Mouse (Mus musculus) effector memory CD4-positive, alpha-beta T cell, adult 7 months (primary cell): ENCODE results near the gene Rfx8. TPM values are rescaled to one million over a fixed set of nuclear protein-coding genes. Genes with fewer than 3 reads are reported as not detected.

Experiments used
- polyA plus RNA-seq: library from polyadenylated mRNA; unstranded; fragments of 100-300 nt; shearing (Covaris generic); gene quantifications from one replicate; pipeline ENCODE4 v1.2.1, GENCODE M21; 2017

Rfx8 gene
- not detected for polyA plus RNA-seq

DNA sequence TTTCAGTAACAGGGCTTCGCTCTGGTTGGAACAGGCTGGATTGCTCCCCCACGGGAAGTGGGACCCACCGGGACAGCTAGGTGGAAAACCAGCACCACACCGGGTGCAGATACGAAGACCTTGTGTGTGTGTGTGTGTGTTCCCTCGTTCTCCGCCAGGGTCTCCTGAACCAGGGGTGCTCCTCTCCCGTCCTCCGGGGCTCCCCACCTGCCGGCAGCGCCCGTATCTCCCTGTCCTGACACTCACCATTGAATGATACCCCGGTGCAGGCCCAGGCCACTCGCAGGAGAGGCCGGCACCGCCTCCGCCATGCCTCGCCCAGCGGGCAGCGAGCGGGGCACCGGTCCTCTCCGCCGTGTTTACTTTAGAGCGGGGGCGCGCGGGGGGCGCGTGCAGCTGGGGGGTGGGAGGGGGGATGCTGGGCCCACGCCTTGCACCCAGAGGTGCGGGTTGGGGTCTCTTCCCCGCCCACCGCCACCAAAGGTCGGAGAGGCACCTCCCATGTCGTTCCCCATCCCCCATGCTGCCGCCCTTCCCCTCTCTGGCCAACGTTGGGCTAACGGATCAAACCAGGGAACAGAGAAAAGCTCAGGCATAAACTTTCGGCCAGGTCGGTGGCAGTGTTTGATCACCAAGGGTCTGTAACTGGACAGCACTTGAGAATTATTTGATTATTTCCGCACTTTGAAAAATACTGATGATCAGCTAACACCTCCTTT lies at the start of gene Rfx8:
TSS of gene Rfx8 (minus strand) at position 366 of the 719 bp plus-strand sequence.

DNA sequence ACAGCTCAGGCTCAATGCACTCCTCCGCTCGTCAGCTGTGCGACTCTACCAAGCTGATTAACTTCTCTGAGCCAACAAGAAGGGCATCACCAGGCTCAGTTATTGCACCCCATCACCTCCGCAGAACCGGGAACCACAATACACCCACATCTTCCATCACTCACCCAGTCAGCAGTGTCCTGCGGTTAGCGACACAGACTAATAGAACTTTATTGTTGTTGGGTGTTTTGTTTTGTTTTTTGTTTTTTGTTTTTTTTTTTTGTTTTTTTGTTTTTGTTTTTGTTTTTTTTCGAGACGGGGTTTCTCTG lies 69.6 kb downstream of the Rfx8 start, which contains the start of gene Creg2:
TSS of gene Creg2 (minus strand) at position 234 of the 308 bp plus-strand sequence.

Other genes starting within 250 kb of the Rfx8 start
- gene Tbc1d8, start 242.2 kb downstream of the Rfx8 start, polyA plus RNA-seq: 1.7 TPM
- 34.2 TPM for gene Cnot11, start 186.0 kb downstream of the Rfx8 start, polyA plus RNA-seq
- 19.1 TPM for gene Rnf149, start 143.6 kb downstream of the Rfx8 start, polyA plus RNA-seq
- gene Creg2, start 69.5 kb downstream of the Rfx8 start, polyA plus RNA-seq: not detected
- gene Gm3646, start 84.3 kb upstream of the Rfx8 start, polyA plus RNA-seq: not detected
- gene Map4k4, start 179.9 kb upstream of the Rfx8 start, polyA plus RNA-seq: 76.7 TPM